Mouse (Mus musculus) heart, embryonic 12.5 days (tissue): ENCODE data around the gene Traf7. TPM values are rescaled to one million over a fixed set of nuclear protein-coding genes. Genes with fewer than 3 reads are reported as not detected.

ENCODE experiments used
- ATAC-seq: fragments of 200-750 bp; cut with Nextera tagmentation; 2 replicates; pipeline ENCODE4 v1.8.0; 2017; ENCODE audit warnings: moderate TSS enrichment, moderate library complexity; ENCODE audit not compliant: insufficient number of reproducible peaks, low FRiP score
- H3K27ac ChIP-seq: fragments of 300-500 bp; sonication (generic); 2 replicates; pipeline ENCODE4 v1.5.1; 2016; ENCODE audit warnings: mild to moderate bottlenecking, moderate library complexity; ENCODE audit not compliant: poor library complexity, severe bottlenecking
- H3K27me3 ChIP-seq: fragments of 300-500 bp; sonication (generic); replicated peaks from 2 replicates; pipeline ENCODE4 v1.6.1; 2016; ENCODE audit warnings: mild to moderate bottlenecking, moderate library complexity
- H3K36me3 ChIP-seq: fragments of 300-500 bp; sonication (generic); 2 replicates; pipeline ENCODE4 v1.6.1; 2016; ENCODE audit warnings: mild to moderate bottlenecking, moderate library complexity
- H3K4me1 ChIP-seq: fragments of 300-500 bp; sonication (generic); replicated peaks from 2 replicates; pipeline ENCODE4 v1.6.1; 2016; ENCODE audit warnings: mild to moderate bottlenecking
- H3K4me2 ChIP-seq: fragments of 300-500 bp; sonication (generic); 2 replicates; pipeline ENCODE4 v1.6.1; 2016; ENCODE audit warnings: mild to moderate bottlenecking, moderate library complexity
- H3K4me3 ChIP-seq: fragments of 300-500 bp; sonication (generic); 2 replicates; pipeline ENCODE4 v1.5.1; 2016; ENCODE audit warnings: mild to moderate bottlenecking
- H3K9ac ChIP-seq: fragments of 300-500 bp; sonication (generic); 2 replicates; pipeline ENCODE4 v1.6.1; 2016; ENCODE audit warnings: mild to moderate bottlenecking, moderate library complexity
- H3K9me3 ChIP-seq: fragments of 300-500 bp; sonication (generic); replicated peaks from 2 replicates; pipeline ENCODE4 v1.6.1; 2016; ENCODE audit warnings: mild to moderate bottlenecking, moderate library complexity
- WGBS: fragments of 180-500 bp; shearing (Covaris S2); methylation state at CpG from one replicate; pipeline ENCODE4 v1.1.7; 2016; 5-methylcytosine and 5-hydroxymethylcytosine counted together
- polyA plus RNA-seq: library from polyadenylated mRNA; unstranded; fragments of >200 nt; fragmentation: Nextera tagmentation; extraction: Ambion mirVana; gene quantifications from 2 replicates; pipeline ENCODE4 v1.2.1, GENCODE M21; 2016

Gene Traf7
- polyA plus RNA-seq, 1 experiment from 2014 or later: 81.4 TPM

GRCm38 (mm10) chr17:24477053-24477984, 50.4 kb downstream of the Traf7 start:
- Histone ChIP-seq H3K4me2 (no peak overlapping the region; the same call in 1 of the 2 replicates), H3K4me3 (no peak overlapping the region), H3K27ac (no peak overlapping the region), H3K4me1 (peaks cover 33% of the 10 kb centered on the region), H3K9me3 (no peaks in the 10 kb centered on the region), H3K27me3 (no peaks in the 10 kb centered on the region), H3K9ac (peak overlapping the region; percentile 84), H3K36me3 (peaks cover 53% of the 10 kb centered on the region)
- no peak for ATAC-seq
- WGBS: 89% methylated on average over 20 of the region's 20 CpGs

- Histone ChIP-seq H3K36me3 (peaks cover 53% of the 10 kb centered on the region), H3K9ac (no peak overlapping the region), H3K4me2 (no peak overlapping the region), H3K4me1 (peaks cover 43% of the 10 kb centered on the region), H3K9me3 (no peaks in the 10 kb centered on the region), H3K27me3 (no peaks in the 10 kb centered on the region), H3K4me3 (no peak overlapping the region), H3K27ac (no peak overlapping the region)
- WGBS: 88% methylated on average over 10 of the region's 10 CpGs
- ATAC-seq: no peak
Measured at GRCm38 (mm10) chr17:24476022-24476776, 51.5 kb downstream of the Traf7 start.

GRCm38 (mm10) chr17:24475586-24475985, 52.2 kb downstream of the Traf7 start:
- Histone ChIP-seq H3K9ac (no peak overlapping the region), H3K4me3 (no peak overlapping the region), H3K9me3 (no peaks in the 10 kb centered on the region), H3K36me3 (peaks cover 53% of the 10 kb centered on the region), H3K27me3 (no peaks in the 10 kb centered on the region), H3K4me2 (no peak overlapping the region), H3K27ac (no peak overlapping the region), H3K4me1 (peaks cover 45% of the 10 kb centered on the region)
- ATAC-seq: no peak
- WGBS: 89% methylated on average over 6 of the region's 6 CpGs

GRCm38 (mm10) chr17:24474557-24474956, 53.2 kb downstream of the Traf7 start:
- Histone ChIP-seq H3K4me1 (peaks cover 40% of the 10 kb centered on the region), H3K4me3 (no peak overlapping the region), H3K9me3 (no peaks in the 10 kb centered on the region), H3K9ac (no peak overlapping the region), H3K27me3 (no peaks in the 10 kb centered on the region), H3K27ac (no peak overlapping the region), H3K4me2 (no peak overlapping the region), H3K36me3 (peaks cover 53% of the 10 kb centered on the region)
- ATAC-seq: no peak
- WGBS: 60% methylated on average over 5 of the region's 5 CpGs

- Histone ChIP-seq H3K4me2 (peak within 1 kb of the TSS; percentile 97), H3K9me3 (no peaks in the 10 kb centered on the region), H3K4me3 (0 out of 2 replicates have a peak within 1 kb of the TSS, but pooled peaks have one; percentile 76), H3K36me3 (peaks cover 53% of the 10 kb centered on the region), H3K27ac (peak within 1 kb of the TSS; percentile 8; the same call in 1 of the 2 replicates), H3K4me1 (peaks cover 40% of the 10 kb centered on the region), H3K9ac (peak within 1 kb of the TSS; percentile 34), H3K27me3 (no peaks in the 10 kb centered on the region)
- 73% methylated on average over 6 of the region's 6 CpGs for WGBS
- ATAC-seq: no peak
Measured at GRCm38 (mm10) chr17:24473612-24474275, 54.0 kb downstream of the Traf7 start, which contains the start of gene Bricd5. Gene Bricd5 (plus strand): TSS chr17:24473884.

- H3K27ac ChIP-seq: no peak overlapping the region
- no peak overlapping the region for H3K9ac ChIP-seq
- H3K4me2 ChIP-seq: peak overlapping the region; percentile 97
- peak overlapping the region; percentile 76; the same call in 1 of the 2 replicates for H3K4me3 ChIP-seq
- H3K9me3 ChIP-seq: no peaks in the 10 kb centered on the region
- ATAC-seq: no peak
- H3K36me3 ChIP-seq: peaks cover 51% of the 10 kb centered on the region
- H3K4me1 ChIP-seq: peaks cover 32% of the 10 kb centered on the region
- H3K27me3 ChIP-seq: no peaks in the 10 kb centered on the region
- 66% methylated on average over 4 of the region's 4 CpGs for WGBS
Measured at GRCm38 (mm10) chr17:24472512-24472911, 55.2 kb downstream of the Traf7 start.

- Histone ChIP-seq H3K4me1 (peaks cover 31% of the 10 kb centered on the region), H3K27ac (peak overlapping the region; percentile 86), H3K27me3 (no peaks in the 10 kb centered on the region), H3K36me3 (peaks cover 35% of the 10 kb centered on the region), H3K4me3 (peak overlapping the region; percentile 76), H3K9me3 (no peaks in the 10 kb centered on the region), H3K4me2 (peak overlapping the region; percentile 97), H3K9ac (peak overlapping the region; percentile 91)
- under 1% methylated on average over 68 of the region's 68 CpGs for WGBS
- ATAC-seq: peak; percentile 34
Measured at GRCm38 (mm10) chr17:24470701-24471527, 56.8 kb downstream of the Traf7 start.

- no peaks in the 10 kb centered on the region for H3K27me3 ChIP-seq
- H3K4me1 ChIP-seq: peaks cover 31% of the 10 kb centered on the region
- peaks cover 27% of the 10 kb centered on the region for H3K36me3 ChIP-seq
- H3K9me3 ChIP-seq: no peaks in the 10 kb centered on the region
- under 1% methylated on average over 73 of the region's 75 CpGs for WGBS
- peak within 1 kb of the TSS; percentile 97 for H3K4me2 ChIP-seq
- peak; percentile 98 for ATAC-seq
- peak within 1 kb of the TSS; percentile 91 for H3K9ac ChIP-seq
- H3K27ac ChIP-seq: peak within 1 kb of the TSS; percentile 86
- H3K4me3 ChIP-seq: peak within 1 kb of the TSS; percentile 76
Measured at GRCm38 (mm10) chr17:24469910-24470602, 57.7 kb downstream of the Traf7 start, which contains the start of the genes E4f1 and Pgp. Gene E4f1 (minus strand): TSS chr17:24470313. Gene Pgp (plus strand): TSS chr17:24470392.

GRCm38 (mm10) chr17:24469336-24469909, 58.3 kb downstream of the Traf7 start:
- H3K9ac ChIP-seq: peak overlapping the region; percentile 91
- no peak for ATAC-seq
- peak overlapping the region; percentile 76 for H3K4me3 ChIP-seq
- H3K36me3 ChIP-seq: peaks cover 20% of the 10 kb centered on the region
- H3K27me3 ChIP-seq: no peaks in the 10 kb centered on the region
- WGBS: 17% methylated on average over 7 of the region's 7 CpGs
- H3K9me3 ChIP-seq: no peaks in the 10 kb centered on the region
- H3K27ac ChIP-seq: peak overlapping the region; percentile 86
- peak overlapping the region; percentile 97 for H3K4me2 ChIP-seq
- peaks cover 30% of the 10 kb centered on the region for H3K4me1 ChIP-seq
